Mouse (Mus musculus) induced T-regulatory cell, adult 2 months (primary cell): Measurements from ENCODE around the gene Olfr1389.
A peak's percentile ranks its signal among the peaks of the same experiment; 100 is the strongest.
"Not testable (repeated sequence)": the region's sequence is repeated elsewhere in the genome, so short reads cannot be mapped to it uniquely, and the experiment has no call there.

Source experiments
- DNase-seq: peaks from one replicate; pipeline ENCODE4 v3.0.0-alpha.2; 2012; ENCODE audit warnings: low read depth

Olfr1389 gene

GRCm38 (mm10) chr11:49422767-49423166 lies at the start of gene Olfr1389:
Gene Olfr1389, plus strand, starts transcription at chr11:49423067.
- no peak for DNase-seq

DNA sequence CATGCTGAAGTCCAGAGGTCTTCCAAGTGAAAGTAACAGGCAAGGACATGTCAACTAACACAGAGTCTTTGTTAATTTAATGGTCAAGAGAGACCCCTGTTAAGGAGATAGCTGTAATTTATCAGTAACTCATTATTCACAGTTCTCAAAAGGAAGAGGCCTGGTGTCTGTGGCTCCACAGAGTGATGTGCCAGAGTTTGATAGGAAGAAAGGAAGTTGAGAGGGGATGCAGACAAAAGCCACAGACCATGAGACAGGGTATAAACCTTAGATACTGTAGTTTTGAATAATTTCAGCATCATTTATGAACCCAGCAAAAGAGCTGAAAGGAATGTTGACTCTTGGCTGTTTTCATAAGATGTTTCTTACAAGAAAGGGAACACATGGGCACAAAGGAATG lies 39.7 kb upstream of the Olfr1389 start:
- no peak for DNase-seq

- not testable (repeated sequence) for DNase-seq
Observed at GRCm38 (mm10) chr11:49386118-49386517, 36.7 kb upstream of the Olfr1389 start.

- not testable (repeated sequence) for DNase-seq
Observed at GRCm38 (mm10) chr11:49392707-49393106, 30.2 kb upstream of the Olfr1389 start.

GRCm38 (mm10) chr11:49406784-49407183 lies 16.1 kb upstream of the Olfr1389 start:
- no peak for DNase-seq

DNA sequence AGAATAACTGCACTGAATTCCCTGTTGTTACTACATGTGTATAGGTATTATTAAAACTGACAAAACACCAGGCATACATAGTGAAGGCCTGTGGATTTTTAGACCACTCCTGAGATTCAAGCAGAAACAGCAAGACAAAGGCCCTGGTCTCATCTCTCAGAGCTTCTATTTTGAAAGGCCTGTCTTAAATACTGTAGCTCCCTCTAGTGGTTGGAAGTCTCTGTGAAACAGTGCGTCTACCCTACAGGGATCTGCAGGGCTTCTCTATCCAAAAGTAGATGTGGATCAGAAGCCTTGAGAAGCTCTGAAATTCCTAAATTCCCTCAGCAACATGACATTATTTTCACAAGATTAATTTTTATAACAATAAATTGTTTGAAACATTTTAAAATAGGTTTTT lies 12.3 kb upstream of the Olfr1389 start:
- DNase-seq: peak; percentile 60

DNA sequence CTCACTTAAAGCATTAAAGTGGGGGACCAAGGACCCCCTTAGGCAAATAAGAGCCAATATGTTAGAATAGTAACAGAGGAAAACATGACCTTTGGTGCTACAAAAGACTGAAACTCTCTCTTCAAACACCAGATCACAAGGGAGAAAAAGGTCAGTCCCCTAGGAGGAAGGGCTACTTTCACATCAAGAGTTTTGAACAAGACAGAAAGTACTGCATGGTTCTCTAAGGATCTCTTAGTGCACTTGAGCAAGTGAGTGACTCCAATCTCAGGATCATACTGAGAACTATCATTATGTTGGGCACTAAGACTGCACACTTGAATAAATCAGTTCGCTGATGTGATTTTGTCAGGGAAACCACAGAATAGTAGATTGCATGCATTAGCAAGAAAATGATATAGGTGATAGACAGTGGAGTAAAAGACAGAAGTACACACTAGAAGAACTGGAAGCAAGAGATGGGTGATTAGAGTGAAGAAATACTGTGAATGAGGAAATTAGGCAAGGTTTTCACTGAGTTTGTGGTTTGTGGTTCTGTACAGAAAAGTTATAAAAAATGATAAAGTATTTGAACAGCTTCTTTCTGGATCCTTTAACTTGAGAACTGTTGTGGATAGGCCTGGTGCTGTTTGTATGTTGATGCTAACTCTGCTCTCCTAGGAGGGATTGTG lies 2.5 kb downstream of the Olfr1389 start:
- no peak for DNase-seq

DNA sequence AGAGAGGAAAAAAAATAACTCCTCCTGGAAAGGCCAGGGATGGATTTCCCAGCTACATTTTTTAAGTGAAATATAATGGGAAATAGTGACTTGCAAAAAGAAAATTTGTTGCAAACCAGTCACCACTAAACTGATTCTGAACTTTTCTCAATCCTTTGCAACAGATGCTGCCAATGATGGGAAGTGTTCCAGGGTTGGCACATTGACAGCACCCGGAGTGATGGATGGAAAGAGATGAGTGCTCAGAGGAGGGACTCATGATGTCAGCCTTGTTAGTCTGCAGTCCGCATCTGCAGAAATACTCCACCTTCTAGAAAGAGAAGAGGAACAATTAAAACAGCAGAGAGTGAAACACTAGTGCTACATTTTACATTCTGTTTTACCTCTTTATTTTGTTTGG lies 6.8 kb downstream of the Olfr1389 start:
- DNase-seq: no peak

GRCm38 (mm10) chr11:49436411-49436810 lies 13.5 kb downstream of the Olfr1389 start, which contains the start of gene Olfr1388:
Gene Olfr1388, plus strand, starts transcription at chr11:49436624.
- no peak for DNase-seq

DNA sequence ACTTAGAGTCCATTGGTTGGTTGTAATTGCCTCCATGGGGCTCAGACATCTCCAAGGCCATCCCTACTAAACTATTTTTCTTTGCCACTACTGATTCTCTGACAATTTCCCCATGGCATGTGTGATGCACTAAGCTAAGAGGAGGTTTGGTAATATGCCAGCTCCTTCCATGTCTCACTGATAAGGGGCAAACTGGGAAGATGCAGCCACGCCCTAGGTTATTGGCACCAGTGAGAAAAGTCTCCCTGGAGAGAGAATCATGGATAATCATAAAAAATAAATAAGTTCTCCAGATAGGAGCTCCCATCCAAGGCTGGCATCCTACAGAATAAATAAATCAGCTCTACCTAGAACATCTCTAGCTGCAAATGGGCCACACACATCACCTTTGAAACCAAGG lies 32.2 kb downstream of the Olfr1389 start, which contains the start of gene Olfr1387:
Olfr1387 (plus strand) TSS at position 301 of the 400 bp plus-strand sequence.
- no peak for DNase-seq

DNA sequence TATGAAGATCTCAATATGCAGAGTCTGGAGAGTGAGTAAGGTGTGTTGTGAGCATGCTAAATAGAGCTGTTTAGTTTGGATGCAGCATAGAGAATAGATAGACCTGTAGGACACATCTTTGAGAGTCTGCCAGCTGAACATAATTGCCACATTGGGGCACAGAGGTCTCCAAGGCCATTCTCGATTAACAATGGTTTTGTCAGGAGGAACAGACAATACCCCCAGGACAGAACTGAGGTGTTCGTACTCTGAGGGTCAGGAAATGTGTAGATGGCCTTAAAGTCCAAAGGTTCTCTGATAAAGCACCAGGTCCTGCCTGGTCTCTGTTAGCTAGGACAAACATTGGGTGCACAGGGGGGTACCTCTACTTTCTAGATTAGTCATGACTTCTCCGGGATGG lies 41.9 kb downstream of the Olfr1389 start, which contains the start of gene Olfr1386:
Olfr1386 (plus strand) TSS at position 301 of the 400 bp plus-strand sequence.
- DNase-seq: not testable (repeated sequence)
